Mouse (Mus musculus) neural tube, embryonic 11.5 days (tissue): ENCODE measurements at regions not wholly inside any gene's neighbourhood (a gene's known extent, or its start where the extent isn't known, plus 50 kb on each side); places are given as distances from the start of the nearest gene placed in this dataset.
"Not testable (repeated sequence)": the region's sequence is repeated elsewhere in the genome, so short reads cannot be mapped to it uniquely, and the experiment has no call there.

Source experiments
- ATAC-seq: fragments of 200-750 bp; cut with Nextera tagmentation; 2 replicates; pipeline ENCODE4 v1.8.0; 2017; ENCODE audit warnings: moderate number of reproducible peaks, mild to moderate bottlenecking, moderate TSS enrichment, moderate library complexity; ENCODE audit not compliant: insufficient read depth, low FRiP score, low TSS enrichment
- DNase-seq: peaks from one replicate; pipeline ENCODE4 v3.0.0-alpha.2; 2015; ENCODE audit warnings: low spot score
- H3K27ac ChIP-seq: fragments of 300-500 bp; sonication (generic); 2 replicates; pipeline ENCODE4 v1.5.1; 2014; ENCODE audit warnings: low read depth, mild to moderate bottlenecking, low read length
- H3K27me3 ChIP-seq: fragments of 300-500 bp; sonication (generic); 2 replicates; pipeline ENCODE4 v1.6.1; 2014; ENCODE audit warnings: mild to moderate bottlenecking, low read length, mixed read lengths; ENCODE audit not compliant: control insufficient read depth, insufficient read depth
- H3K36me3 ChIP-seq: fragments of 300-500 bp; sonication (generic); 2 replicates; pipeline ENCODE4 v1.6.1; 2014; ENCODE audit warnings: mild to moderate bottlenecking, low read length, moderate library complexity, mixed read lengths; ENCODE audit not compliant: control insufficient read depth, insufficient read depth
- H3K4me1 ChIP-seq: fragments of 300-500 bp; sonication (generic); 2 replicates; pipeline ENCODE4 v1.6.1; 2014; ENCODE audit warnings: low read length, mixed read lengths; ENCODE audit not compliant: control insufficient read depth, insufficient read depth
- H3K4me2 ChIP-seq: fragments of 300-500 bp; sonication (generic); 2 replicates; pipeline ENCODE4 v1.6.1; 2014; ENCODE audit warnings: low read depth, mild to moderate bottlenecking, moderate library complexity
- H3K4me3 ChIP-seq: fragments of 300-500 bp; sonication (generic); 2 replicates; pipeline ENCODE4 v1.5.1; 2014; ENCODE audit warnings: low read depth, low read length
- H3K9ac ChIP-seq: fragments of 300-500 bp; sonication (generic); 2 replicates; pipeline ENCODE4 v1.6.1; 2014; ENCODE audit warnings: mild to moderate bottlenecking, low read length
- H3K9me3 ChIP-seq: fragments of 300-500 bp; sonication (generic); 2 replicates; pipeline ENCODE4 v1.6.1; 2016; ENCODE audit warnings: low read length; ENCODE audit not compliant: control insufficient read depth
- WGBS: fragments of 180-500 bp; shearing (Covaris S2); extraction: QIAGEN DNeasy Blood & Tissue Kit; methylation state at CpG from one replicate; pipeline ENCODE4 v1.1.7; 2014; 5-methylcytosine and 5-hydroxymethylcytosine counted together

DNA sequence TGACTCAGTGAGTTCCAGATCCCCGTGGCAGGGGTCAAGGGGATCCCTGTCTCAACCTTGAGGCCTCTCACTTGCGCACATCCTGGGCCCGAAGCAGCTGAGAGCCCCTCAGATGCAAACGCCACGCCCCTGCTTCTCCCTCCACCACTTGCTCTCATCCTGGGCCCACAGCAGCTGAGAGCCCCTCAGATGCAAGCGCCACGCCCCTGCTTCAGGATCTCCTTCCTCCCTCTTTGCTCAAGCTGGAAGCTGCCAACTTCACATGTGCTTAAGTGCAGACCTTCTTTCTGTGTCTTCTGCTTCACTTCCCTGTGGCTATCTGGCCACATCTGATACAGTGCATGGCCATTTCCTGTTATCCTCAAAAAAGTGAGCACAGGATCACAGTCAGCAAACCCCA lies 416.1 kb upstream of the Ercc4 start:
- no peak overlapping the region for H3K4me2 ChIP-seq
- H3K27me3 ChIP-seq = no peaks in the 10 kb centered on the region
- no peak overlapping the region for H3K4me3 ChIP-seq
- no peaks in the 10 kb centered on the region for H3K36me3 ChIP-seq
- no peak for ATAC-seq
- H3K9me3 ChIP-seq = no peaks in the 10 kb centered on the region
- no peak for DNase-seq
- no peaks in the 10 kb centered on the region for H3K4me1 ChIP-seq
- no peak overlapping the region for H3K9ac ChIP-seq
- 65% methylated on average over 7 of the region's 7 CpGs for WGBS
- no peak overlapping the region for H3K27ac ChIP-seq

GRCm38 (mm10) chr16:12694646-12695045 lies 414.8 kb upstream of the Ercc4 start:
- H3K36me3 ChIP-seq = no peaks in the 10 kb centered on the region
- no peak for ATAC-seq

DNA sequence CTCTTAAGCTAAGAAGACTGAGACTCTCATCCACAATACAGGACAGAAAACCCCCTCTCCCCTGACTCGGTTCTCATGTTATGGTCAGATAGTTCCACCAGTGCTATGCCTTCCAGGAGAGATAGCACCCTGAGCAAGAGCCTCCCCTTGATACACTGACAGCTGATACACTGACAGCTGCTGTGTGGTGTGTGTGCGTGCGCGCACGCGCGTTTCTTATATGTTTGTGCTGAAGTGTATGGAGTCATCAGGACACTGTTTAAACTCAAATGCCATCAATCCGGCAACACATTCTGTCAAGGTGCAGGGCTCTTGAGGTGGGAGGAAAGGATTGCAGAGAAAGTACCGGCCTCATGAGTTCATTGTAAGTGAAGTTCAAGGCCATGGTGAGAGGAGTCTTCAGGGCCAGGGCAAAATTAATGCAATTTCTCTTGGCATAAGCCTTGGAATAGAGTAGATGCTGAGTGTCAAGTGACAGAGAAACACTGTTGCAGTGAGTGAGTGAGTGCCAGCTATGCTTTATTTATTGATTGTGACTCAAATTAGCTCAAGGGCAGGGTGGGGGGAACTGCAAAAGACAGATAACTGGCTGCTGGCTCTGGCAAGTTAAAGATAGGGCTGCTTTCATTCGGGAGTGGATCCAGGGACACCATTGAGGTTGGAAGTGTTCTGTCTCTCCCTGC lies 412.4 kb upstream of the Ercc4 start:
- WGBS = 91% methylated on average over 10 of the region's 10 CpGs
- no peaks in the 10 kb centered on the region for H3K9me3 ChIP-seq
- no peaks in the 10 kb centered on the region for H3K36me3 ChIP-seq
- no peak overlapping the region for H3K27ac ChIP-seq
- ATAC-seq (no peak), DNase-seq (no peak)
- H3K27me3 ChIP-seq = no peaks in the 10 kb centered on the region
- no peaks in the 10 kb centered on the region for H3K4me1 ChIP-seq
- no peak overlapping the region for H3K4me3 ChIP-seq
- no peak overlapping the region for H3K4me2 ChIP-seq
- H3K9ac ChIP-seq = no peak overlapping the region

More at GRCm38 (mm10) chr16:12694646-12695045, 414.8 kb upstream of the Ercc4 start:
- Histone ChIP-seq H3K4me2 (no peak overlapping the region), H3K4me1 (no peaks in the 10 kb centered on the region), H3K9me3 (no peaks in the 10 kb centered on the region), H3K4me3 (no peak overlapping the region), H3K9ac (no peak overlapping the region), H3K27ac (no peak overlapping the region), H3K27me3 (no peaks in the 10 kb centered on the region)
- no peak for DNase-seq
- 82% methylated on average over 3 of the region's 3 CpGs for WGBS

- Histone ChIP-seq H3K9me3 (no peaks in the 10 kb centered on the region), H3K36me3 (no peaks in the 10 kb centered on the region), H3K27me3 (no peaks in the 10 kb centered on the region), H3K9ac (no peak overlapping the region), H3K27ac (no peak overlapping the region), H3K4me3 (no peak overlapping the region), H3K4me2 (no peak overlapping the region), H3K4me1 (no peaks in the 10 kb centered on the region)
- ATAC-seq (no peak), DNase-seq (no peak)
- WGBS = 91% methylated on average over 5 of the region's 5 CpGs
These were observed 409.9 kb upstream of the Ercc4 start for GRCm38 (mm10) chr16:12699557-12699956.

DNA sequence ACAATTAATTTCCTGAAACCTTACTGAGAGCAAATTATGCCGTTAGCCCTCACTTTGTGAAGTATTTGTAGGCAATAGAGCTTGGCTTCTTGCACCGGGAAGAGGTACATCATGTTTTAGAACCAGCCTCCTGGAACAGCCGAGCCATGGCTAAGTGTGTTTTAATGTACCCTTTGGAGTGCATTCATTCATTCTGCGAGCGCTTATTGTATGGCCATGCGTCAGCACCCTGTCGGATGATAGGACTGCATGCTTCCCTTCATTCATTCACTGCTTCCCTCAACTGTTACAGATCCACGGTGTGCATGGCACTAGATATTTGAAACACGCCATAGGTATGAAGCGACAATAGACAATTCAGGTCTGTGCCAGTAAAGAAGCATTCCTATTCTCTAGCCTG lies 409.4 kb upstream of the Ercc4 start:
- Histone ChIP-seq H3K9me3 (no peaks in the 10 kb centered on the region), H3K36me3 (no peaks in the 10 kb centered on the region), H3K9ac (no peak overlapping the region), H3K27ac (no peak overlapping the region), H3K4me1 (no peaks in the 10 kb centered on the region), H3K27me3 (no peaks in the 10 kb centered on the region), H3K4me2 (no peak overlapping the region), H3K4me3 (no peak overlapping the region)
- WGBS = 93% methylated on average over 10 of the region's 10 CpGs
- DNase-seq (no peak), ATAC-seq (no peak)

DNA sequence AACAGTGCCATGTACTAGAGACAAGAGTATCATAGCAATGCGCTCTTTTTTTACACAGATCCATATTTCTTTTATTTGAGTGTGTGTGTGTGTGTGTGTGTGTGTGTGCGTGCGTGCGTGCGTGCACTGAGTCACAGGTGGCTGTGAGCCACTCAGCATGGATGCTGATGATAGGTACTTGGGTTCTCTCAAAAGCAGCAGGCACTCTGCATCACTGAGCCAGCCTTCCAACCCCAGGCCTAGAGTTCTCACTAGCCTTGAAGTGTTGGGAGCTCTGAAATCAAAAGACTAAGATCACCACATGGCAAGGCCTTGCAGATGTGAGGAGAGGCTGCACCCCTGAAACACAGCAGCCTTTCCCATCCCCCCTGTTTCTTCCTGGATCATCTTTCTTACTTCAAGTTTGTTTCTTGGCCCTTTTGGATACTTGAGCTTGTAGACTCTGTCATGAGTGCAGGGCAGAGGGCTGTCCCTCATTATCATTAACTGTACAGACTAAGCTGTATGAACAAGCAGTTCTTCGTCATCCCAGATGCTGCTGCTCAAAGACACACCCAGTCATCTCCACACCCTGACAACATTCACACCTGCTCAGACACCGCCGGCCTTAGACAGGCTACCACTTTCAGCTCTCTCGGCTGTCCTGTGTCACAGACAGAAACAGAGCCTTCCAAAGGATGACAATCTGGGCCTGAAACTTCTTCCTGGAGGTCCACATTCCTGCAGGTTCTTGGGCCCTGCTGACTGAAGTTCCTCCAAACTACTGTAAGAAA lies 405.5 kb upstream of the Ercc4 start:
- no peak overlapping the region for H3K27ac ChIP-seq
- no peak overlapping the region for H3K4me3 ChIP-seq
- no peak overlapping the region for H3K4me2 ChIP-seq
- no peaks in the 10 kb centered on the region for H3K36me3 ChIP-seq
- H3K4me1 ChIP-seq = no peaks in the 10 kb centered on the region
- DNase-seq (no peak), ATAC-seq (no peak)
- 83% methylated on average over 9 of the region's 9 CpGs for WGBS
- no peaks in the 10 kb centered on the region for H3K9me3 ChIP-seq
- no peak overlapping the region for H3K9ac ChIP-seq
- no peaks in the 10 kb centered on the region for H3K27me3 ChIP-seq

DNA sequence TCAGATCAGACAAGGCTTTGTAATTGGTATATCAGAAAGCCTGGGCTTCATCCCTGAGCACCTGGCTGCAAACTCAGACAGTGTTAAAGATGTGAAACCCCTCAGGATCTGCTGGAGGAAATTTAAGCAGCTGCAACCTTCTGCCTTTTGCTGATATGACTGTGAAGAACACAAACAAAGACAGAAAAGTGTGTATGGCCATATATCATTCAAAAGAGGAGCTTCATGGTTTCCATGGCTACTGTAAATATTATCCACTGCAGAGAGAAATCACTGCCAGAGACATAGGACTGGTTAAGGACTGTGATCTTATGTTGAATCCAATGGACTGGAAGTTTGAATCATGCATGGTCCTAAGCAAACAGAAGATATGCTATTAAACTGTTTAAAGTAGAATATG lies 402.6 kb upstream of the Ercc4 start:
- no peaks in the 10 kb centered on the region for H3K27me3 ChIP-seq
- H3K36me3 ChIP-seq = no peaks in the 10 kb centered on the region
- DNase-seq (no peak), ATAC-seq (no peak)
- no peaks in the 10 kb centered on the region for H3K4me1 ChIP-seq
- no peak overlapping the region for H3K27ac ChIP-seq
- H3K9me3 ChIP-seq = no peaks in the 10 kb centered on the region
- H3K4me3 ChIP-seq = no peak overlapping the region
- no peak overlapping the region for H3K4me2 ChIP-seq
- H3K9ac ChIP-seq = no peak overlapping the region

GRCm38 (mm10) chr16:12721368-12721767 lies 388.1 kb upstream of the Ercc4 start:
- WGBS = 79% methylated on average over 4 of the region's 7 CpGs

GRCm38 (mm10) chr16:12726043-12726442 lies 383.4 kb upstream of the Ercc4 start:
- Histone ChIP-seq H3K9ac (no peak overlapping the region), H3K27me3 (no peaks in the 10 kb centered on the region), H3K4me2 (no peak overlapping the region), H3K4me1 (no peaks in the 10 kb centered on the region), H3K27ac (no peak overlapping the region), H3K36me3 (no peaks in the 10 kb centered on the region), H3K9me3 (no peaks in the 10 kb centered on the region), H3K4me3 (no peak overlapping the region)
- DNase-seq = no peak
- no peak for ATAC-seq

More at GRCm38 (mm10) chr16:12721368-12721767, 388.1 kb upstream of the Ercc4 start:
- not testable (repeated sequence) for ATAC-seq, H3K27me3 ChIP-seq, H3K27ac ChIP-seq, DNase-seq, H3K4me3 ChIP-seq, H3K9ac ChIP-seq, H3K36me3 ChIP-seq, H3K4me2 ChIP-seq, H3K4me1 ChIP-seq, H3K9me3 ChIP-seq
